ENCODE assay signal across 8 mouse cellular contexts in the genomic region with DNA sequence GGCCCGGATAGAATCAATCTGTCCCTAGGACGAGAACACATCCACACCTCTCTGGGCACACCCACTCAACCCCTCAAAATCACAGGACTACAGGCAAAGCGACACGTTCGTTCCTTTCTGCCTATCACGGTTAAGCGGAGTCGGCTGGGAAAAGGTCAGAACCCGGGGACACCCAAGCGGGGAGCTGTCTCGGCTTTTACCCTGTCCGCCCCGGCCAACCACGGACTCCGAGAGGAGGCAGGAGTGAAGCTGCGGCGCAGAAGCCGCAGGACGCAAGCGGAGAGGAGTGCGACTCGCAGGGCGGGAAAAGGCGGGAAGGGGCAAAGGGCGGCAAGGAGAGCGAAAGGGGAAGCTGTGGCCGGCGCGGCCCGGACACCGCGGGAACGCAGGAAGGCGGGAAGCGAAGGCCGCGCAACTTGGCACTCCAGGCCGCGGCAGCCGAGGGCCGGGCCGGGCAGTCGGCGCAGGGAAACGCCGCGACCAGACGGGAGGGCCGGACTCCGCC. TPM values are rescaled to one million over a fixed set of nuclear protein-coding genes. Genes with fewer than 3 reads are reported as not detected.
DNase-seq lines count a peak whose midpoint lies in the region; ATAC-seq lines count a peak whose summit lies in the region.

No protein-coding gene starts in this region.

- WGBS in kidney, embryonic 16.5 days: under 1% methylated on average over 34 of the region's 50 CpGs

- no peaks in the 10 kb centered on the region for H3K9me3 ChIP-seq in kidney, embryonic 16.5 days (ENCODE audit: low read length)

- peak overlapping the region; percentile 90 for H3K9ac ChIP-seq in kidney, embryonic 16.5 days (replicated peaks; ENCODE audit: low read length)

- ATAC-seq in erythroid progenitor cell, adult 5-6 weeks (replicated peaks; ENCODE audit: low FRiP score, poor library complexity, severe bottlenecking): peak; percentile 32; the same call in 1 of the 2 replicates
- peak; percentile 72; the same call in 1 of the 2 replicates for ATAC-seq in kidney, embryonic 16.5 days (ENCODE audit: low FRiP score, low TSS enrichment)
- peak; percentile 23 for ATAC-seq in megakaryocyte-erythroid progenitor cell, adult 5-6 weeks (replicated peaks; ENCODE audit: low FRiP score, low TSS enrichment, poor library complexity, severe bottlenecking)

- peaks cover 22% of the 10 kb centered on the region for H3K4me1 ChIP-seq in kidney, embryonic 16.5 days (ENCODE audit: insufficient read depth, low read length)

- peak overlapping the region; percentile 86 for H3K27ac ChIP-seq in kidney, embryonic 16.5 days (ENCODE audit: low read length)

- peak overlapping the region; percentile 71 for H3K4me2 ChIP-seq in kidney, embryonic 16.5 days (replicated peaks; ENCODE audit: low read depth, low read length)

- 0 out of 2 replicates have a peak, but pooled peaks cover 6% of the 10 kb centered on the region for H3K36me3 ChIP-seq in kidney, embryonic 16.5 days (ENCODE audit: insufficient read depth, low read length)

- H3K4me3 ChIP-seq in kidney, embryonic 16.5 days (ENCODE audit: low read length): peak overlapping the region; percentile 70

- H3K27me3 ChIP-seq in kidney, embryonic 16.5 days (ENCODE audit: insufficient read depth, low read length): no peaks in the 10 kb centered on the region

- peak; percentile 49 to 50 for DNase-seq in kidney, adult 8-10 months
- DNase-seq in kidney, adult 18-20 months: no peak
- DNase-seq in MN1 (ENCODE audit: low spot score): peak; percentile 57
- DNase-seq in urinary bladder, postnatal 25 days (ENCODE audit: low spot score): no peak
- DNase-seq in cerebellum, adult 8-10 months: no peak

RNA-seq across cellular contexts. Expression of gene Oser1, which starts 5.6 kb away (rescaled TPM):
- total RNA-seq in erythroid progenitor cell, adult 5-6 weeks (2015; ENCODE audit: low replicate concordance): 46.1 and 53.7 TPM in 2 replicates
- total RNA-seq in erythroid progenitor cell, adult 5-6 weeks (2017; ENCODE audit: low replicate concordance): 18.8 and 32.0 TPM in 2 replicates
- 95.6 and 99.2 TPM in 2 replicates for polyA plus RNA-seq in kidney, embryonic 16.5 days (2015; fragmentation: Nextera tagmentation; extraction: Ambion mirVana)
- 24.6 and 25.8 TPM in 2 replicates for total RNA-seq in megakaryocyte-erythroid progenitor cell, adult 5-6 weeks (2014; fragmentation: Nextera tagmentation)
- 46.6 and 53.5 TPM in 2 replicates for total RNA-seq in megakaryocyte-erythroid progenitor cell, adult 5-6 weeks (2017)

RNA-seq across cellular contexts. Expression of gene Gdap1l1, which starts 19.4 kb away (rescaled TPM):
- total RNA-seq in erythroid progenitor cell, adult 5-6 weeks (2015; ENCODE audit: low replicate concordance): not detected in 2 replicates
- total RNA-seq in erythroid progenitor cell, adult 5-6 weeks (2017; ENCODE audit: low replicate concordance): not detected in 2 replicates
- polyA plus RNA-seq in kidney, embryonic 16.5 days (2015; fragmentation: Nextera tagmentation; extraction: Ambion mirVana): 0.91 and 2.2 TPM in 2 replicates
- not detected in 2 replicates for total RNA-seq in megakaryocyte-erythroid progenitor cell, adult 5-6 weeks (2014; fragmentation: Nextera tagmentation)
- not detected in 2 replicates for total RNA-seq in megakaryocyte-erythroid progenitor cell, adult 5-6 weeks (2017)

RNA-seq across cellular contexts. Expression of gene Jph2, which starts 21.1 kb away (rescaled TPM):
- total RNA-seq in erythroid progenitor cell, adult 5-6 weeks (2015; ENCODE audit: low replicate concordance): not detected in 2 replicates
- not detected in 2 replicates for total RNA-seq in erythroid progenitor cell, adult 5-6 weeks (2017; ENCODE audit: low replicate concordance)
- 2.8 and 3.3 TPM in 2 replicates for polyA plus RNA-seq in kidney, embryonic 16.5 days (2015; fragmentation: Nextera tagmentation; extraction: Ambion mirVana)
- total RNA-seq in megakaryocyte-erythroid progenitor cell, adult 5-6 weeks (2014; fragmentation: Nextera tagmentation): not detected in 2 replicates
- not detected in 2 replicates for total RNA-seq in megakaryocyte-erythroid progenitor cell, adult 5-6 weeks (2017)

RNA-seq across cellular contexts. Expression of gene Fitm2, which starts 53.5 kb away (rescaled TPM):
- total RNA-seq in erythroid progenitor cell, adult 5-6 weeks (2015; ENCODE audit: low replicate concordance): 1.1 TPM in 1 of 2 replicates, not detected in the other
- 0.26 and 1.7 TPM in 2 replicates for total RNA-seq in erythroid progenitor cell, adult 5-6 weeks (2017; ENCODE audit: low replicate concordance)
- 11.3 and 11.7 TPM in 2 replicates for polyA plus RNA-seq in kidney, embryonic 16.5 days (2015; fragmentation: Nextera tagmentation; extraction: Ambion mirVana)
- 3.3 and 6.6 TPM in 2 replicates for total RNA-seq in megakaryocyte-erythroid progenitor cell, adult 5-6 weeks (2014; fragmentation: Nextera tagmentation)
- 6.2 and 8.8 TPM in 2 replicates for total RNA-seq in megakaryocyte-erythroid progenitor cell, adult 5-6 weeks (2017)

Comparison
In these comparisons a context has a peak if more than half of its experiments do, and no peak if none do; other contexts are left out.
1. DNase-seq: peak in kidney, adult 8-10 months (2 of 2) and MN1 (single experiment); none in kidney, adult 18-20 months (single experiment), urinary bladder, postnatal 25 days (single experiment) and cerebellum, adult 8-10 months (single experiment).
2. Peak in every context shown above with its lines, with median percentiles within 50 percentile points of each other: ATAC-seq.